In the genomic region with DNA sequence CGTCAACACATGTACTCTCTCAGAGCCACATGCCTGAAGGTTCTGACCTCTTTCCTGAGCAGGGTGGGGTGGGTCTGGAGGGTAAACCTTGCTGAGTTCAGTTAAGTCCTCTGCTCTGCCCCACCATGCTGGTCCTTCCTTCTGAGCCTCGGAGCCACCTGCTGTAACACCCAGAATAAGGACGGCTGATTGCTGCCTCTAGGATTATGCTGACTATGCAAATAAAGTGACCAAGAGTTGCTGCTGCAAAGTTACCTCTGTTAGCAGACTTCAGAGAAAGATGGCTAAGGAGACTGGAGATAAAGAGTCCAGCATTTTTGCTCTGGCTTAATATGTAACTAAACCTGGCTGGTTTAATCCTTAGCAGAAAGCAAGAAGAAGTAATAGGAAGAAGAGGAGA, we compare ENCODE assay signal across 17 mouse cellular contexts.
DNase-seq lines count a peak whose midpoint lies in the region; ATAC-seq and TF ChIP-seq lines count a peak whose summit lies in the region.
"Had no signal": no experiment of that assay in that cellular context is flagged by ENCODE, and none has a peak within 500 bp of the region (broad histone marks: within the 10 kb centered on the region; RNA-seq: fewer than 3 reads in every experiment).

No protein-coding gene starts in this region.

- H3K4me3 ChIP-seq in kidney, adult 2 months (ENCODE audit: insufficient read depth, low read depth, low read length), result no peak overlapping the region
- no peak overlapping the region for H3K4me3 ChIP-seq in stomach, embryonic 16.5 days (replicated peaks; ENCODE audit: low read length)
- no peak overlapping the region for H3K4me3 ChIP-seq in stomach, postnatal 0 days (ENCODE audit: low read depth, low read length)
- no peak overlapping the region for H3K4me3 ChIP-seq in intestine, postnatal 0 days (ENCODE audit: low read depth, low read length)
- no peak overlapping the region for H3K4me3 ChIP-seq in midbrain, embryonic 16.5 days (ENCODE audit: low read depth, low read length)
- H3K4me3 ChIP-seq: embryonic facial prominence, embryonic 10.5 days; forebrain, embryonic 13.5 days; heart, embryonic 12.5 days had no signal

- ATAC-seq in stomach, embryonic 16.5 days (ENCODE audit: insufficient read depth, low FRiP score), result 0 out of 2 replicates have a peak, but pooled peaks have one; percentile 68
- ATAC-seq in stomach, postnatal 0 days (ENCODE audit: low FRiP score, low TSS enrichment), result no peak
- ATAC-seq in intestine, postnatal 0 days, result peak; percentile 26; the same call in 1 of the 2 replicates
- no peak for ATAC-seq in midbrain, embryonic 16.5 days
- ATAC-seq: forebrain, embryonic 13.5 days; forebrain, postnatal 0 days had no signal

- H3K9ac ChIP-seq in stomach, embryonic 16.5 days (ENCODE audit: low read length), result no peak overlapping the region
- no peak overlapping the region for H3K9ac ChIP-seq in stomach, postnatal 0 days (ENCODE audit: low read length)
- no peak overlapping the region for H3K9ac ChIP-seq in intestine, postnatal 0 days (ENCODE audit: low read depth, low read length)
- no peak overlapping the region for H3K9ac ChIP-seq in midbrain, embryonic 16.5 days (ENCODE audit: low read depth, low read length)
- H3K9ac ChIP-seq: forebrain, embryonic 13.5 days; forebrain, postnatal 0 days; heart, embryonic 12.5 days had no signal

- no peaks in the 10 kb centered on the region for H3K27me3 ChIP-seq in kidney, adult 2 months (replicated peaks; ENCODE audit: control insufficient read depth, insufficient read depth, low read length)
- H3K27me3 ChIP-seq in stomach, embryonic 16.5 days (ENCODE audit: control insufficient read depth, insufficient read depth, low read length), result no peaks in the 10 kb centered on the region
- H3K27me3 ChIP-seq in stomach, postnatal 0 days (ENCODE audit: control insufficient read depth, insufficient read depth, low read length), result no peaks in the 10 kb centered on the region
- no peaks in the 10 kb centered on the region for H3K27me3 ChIP-seq in intestine, postnatal 0 days (replicated peaks; ENCODE audit: control insufficient read depth, insufficient read depth, low read length)
- no peaks in the 10 kb centered on the region for H3K27me3 ChIP-seq in midbrain, embryonic 16.5 days (ENCODE audit: control insufficient read depth, insufficient read depth, low read depth, low read length)
- H3K27me3 ChIP-seq: forebrain, embryonic 13.5 days; heart, embryonic 12.5 days had no signal

- H3K4me1 ChIP-seq in kidney, adult 2 months (ENCODE audit: control insufficient read depth, insufficient read depth, low read length), result peaks cover 11% of the 10 kb centered on the region
- no peaks in the 10 kb centered on the region; the same call in 1 of the 2 replicates for H3K4me1 ChIP-seq in stomach, embryonic 16.5 days (ENCODE audit: control insufficient read depth, insufficient read depth, low read length)
- no peaks in the 10 kb centered on the region for H3K4me1 ChIP-seq in stomach, postnatal 0 days (replicated peaks; ENCODE audit: control insufficient read depth, insufficient read depth)
- H3K4me1 ChIP-seq in intestine, postnatal 0 days (replicated peaks; ENCODE audit: control insufficient read depth, insufficient read depth, low read length), result no peaks in the 10 kb centered on the region
- H3K4me1 ChIP-seq in midbrain, embryonic 16.5 days (ENCODE audit: control insufficient read depth, insufficient read depth, low read length), result no peaks in the 10 kb centered on the region

- H3K9me3 ChIP-seq in stomach, embryonic 16.5 days (replicated peaks; ENCODE audit: control insufficient read depth, low read length), result no peaks in the 10 kb centered on the region
- no peaks in the 10 kb centered on the region for H3K9me3 ChIP-seq in stomach, postnatal 0 days (ENCODE audit: control insufficient read depth, low read length)
- no peaks in the 10 kb centered on the region for H3K9me3 ChIP-seq in intestine, postnatal 0 days (ENCODE audit: control insufficient read depth)
- no peaks in the 10 kb centered on the region for H3K9me3 ChIP-seq in midbrain, embryonic 16.5 days (replicated peaks; ENCODE audit: control insufficient read depth, low read length, poor library complexity, severe bottlenecking)
- H3K9me3 ChIP-seq: embryonic facial prominence, embryonic 10.5 days; forebrain, embryonic 13.5 days; heart, embryonic 12.5 days had no signal

- peak; percentile 74 for DNase-seq in kidney, adult 2 months
- DNase-seq in kidney, postnatal 4 days, result no peak
- no peak for DNase-seq in stomach, postnatal 0 days (ENCODE audit: low spot score)
- no peak for DNase-seq in cerebellum, adult 9-10 months
- DNase-seq: adrenal gland, adult 2 months; adrenal gland, postnatal 25 days; cerebellum, adult 18-20 months; cerebellum, postnatal 10 days; forebrain, postnatal 0 days; gastrocnemius, postnatal 14 days; heart, postnatal 36 days had no signal

- TF ChIP-seq CTCF in kidney, adult 2 months (conservative IDR thresholded peaks at IDR 0.05; ENCODE audit: insufficient read depth, insufficient read length, low read depth, low read length), result no peak
- no peak for TF ChIP-seq CTCF in stomach, postnatal 0 days (IDR thresholded peaks at IDR 0.05; ENCODE audit: low read depth)
- TF ChIP-seq CTCF in intestine, postnatal 0 days (IDR thresholded peaks at IDR 0.05; ENCODE audit: low read depth), result no peak

- no peak overlapping the region for H3K4me2 ChIP-seq in stomach, embryonic 16.5 days (ENCODE audit: low read depth, low read length)
- H3K4me2 ChIP-seq in stomach, postnatal 0 days (replicated peaks; ENCODE audit: low read depth), result no peak overlapping the region
- no peak overlapping the region for H3K4me2 ChIP-seq in intestine, postnatal 0 days (replicated peaks; ENCODE audit: low read depth)
- H3K4me2 ChIP-seq in midbrain, embryonic 16.5 days (ENCODE audit: low read length), result no peak overlapping the region
- H3K4me2 ChIP-seq: forebrain, embryonic 13.5 days; heart, embryonic 12.5 days had no signal

- no peaks in the 10 kb centered on the region for H3K36me3 ChIP-seq in kidney, adult 2 months (ENCODE audit: control insufficient read depth, insufficient read depth, low read length)
- no peaks in the 10 kb centered on the region for H3K36me3 ChIP-seq in stomach, embryonic 16.5 days (ENCODE audit: control insufficient read depth, insufficient read depth, low read length)
- no peaks in the 10 kb centered on the region for H3K36me3 ChIP-seq in stomach, postnatal 0 days (ENCODE audit: control insufficient read depth, insufficient read depth, low read length)
- no peaks in the 10 kb centered on the region for H3K36me3 ChIP-seq in intestine, postnatal 0 days (ENCODE audit: control insufficient read depth, insufficient read depth)
- no peaks in the 10 kb centered on the region for H3K36me3 ChIP-seq in midbrain, embryonic 16.5 days (ENCODE audit: control insufficient read depth, insufficient read depth, low read length)
- H3K36me3 ChIP-seq: embryonic facial prominence, embryonic 10.5 days; heart, embryonic 12.5 days had no signal

- H3K27ac ChIP-seq in kidney, adult 2 months (ENCODE audit: insufficient read depth, low read depth, low read length), result no peak overlapping the region
- no peak overlapping the region for H3K27ac ChIP-seq in stomach, embryonic 16.5 days (ENCODE audit: low read length)
- no peak overlapping the region for H3K27ac ChIP-seq in stomach, postnatal 0 days (replicated peaks)
- H3K27ac ChIP-seq in intestine, postnatal 0 days (ENCODE audit: low read depth, low read length), result no peak overlapping the region
- H3K27ac ChIP-seq in midbrain, embryonic 16.5 days (ENCODE audit: low read length), result no peak overlapping the region
- H3K27ac ChIP-seq: embryonic facial prominence, embryonic 10.5 days; forebrain, embryonic 13.5 days had no signal

- no peak for TF ChIP-seq EP300 in stomach, postnatal 0 days (optimal IDR thresholded peaks at IDR 0.05)

- WGBS in kidney, adult 2 months, result 44% methylated on average over 3 of the region's 3 CpGs
- WGBS in stomach, embryonic 16.5 days, result 65% methylated on average over 3 of the region's 3 CpGs
- 55% methylated on average over 3 of the region's 3 CpGs for WGBS in stomach, postnatal 0 days
- WGBS in intestine, postnatal 0 days, result 44% methylated on average over 3 of the region's 3 CpGs
- WGBS in midbrain, embryonic 16.5 days, result 56% methylated on average over 3 of the region's 3 CpGs

- TF ChIP-seq POLR2A in kidney, adult 2 months (IDR thresholded peaks at IDR 0.05; ENCODE audit: low read depth, low read length), result no peak

Comparison
In these comparisons a context has a peak if more than half of its experiments do, and no peak if none do; other contexts are left out.
1. ATAC-seq: peak in stomach, embryonic 16.5 days (single experiment) and intestine, postnatal 0 days (single experiment); none in stomach, postnatal 0 days (single experiment) and midbrain, embryonic 16.5 days (single experiment).